Mouse (Mus musculus) C2C12 (cell line): ENCODE data around the gene Lamb3.

Source experiments
- CEBPB ChIP-seq: IDR thresholded peaks from one replicate; pipeline ENCODE4 v1.6.1; 2011; ENCODE audit warnings: low read depth, mild to moderate bottlenecking, control low read depth, moderate library complexity
- CTCF ChIP-seq: IDR thresholded peaks from one replicate; pipeline ENCODE4 v1.5.1; 2011; ENCODE audit not compliant: control insufficient read depth, insufficient read depth, insufficient read length
- FOSL1 ChIP-seq: IDR thresholded peaks from one replicate; pipeline ENCODE4 v1.8.0; 2011; ENCODE audit warnings: mild to moderate bottlenecking, low read length; ENCODE audit not compliant: poor library complexity, insufficient read depth, severe bottlenecking
- MAX ChIP-seq: IDR thresholded peaks from one replicate; pipeline ENCODE4 v1.6.1; 2011; ENCODE audit warnings: mild to moderate bottlenecking, control low read depth
- MYOG ChIP-seq: IDR thresholded peaks from one replicate; pipeline ENCODE4 v1.6.1; 2011; ENCODE audit not compliant: control insufficient read depth, insufficient read length; ENCODE audit errors: extremely low read depth
- USF1 ChIP-seq: IDR thresholded peaks from one replicate; pipeline ENCODE4 v1.6.1; 2011; ENCODE audit warnings: low read depth, mild to moderate bottlenecking, control low read depth, moderate library complexity

DNA sequence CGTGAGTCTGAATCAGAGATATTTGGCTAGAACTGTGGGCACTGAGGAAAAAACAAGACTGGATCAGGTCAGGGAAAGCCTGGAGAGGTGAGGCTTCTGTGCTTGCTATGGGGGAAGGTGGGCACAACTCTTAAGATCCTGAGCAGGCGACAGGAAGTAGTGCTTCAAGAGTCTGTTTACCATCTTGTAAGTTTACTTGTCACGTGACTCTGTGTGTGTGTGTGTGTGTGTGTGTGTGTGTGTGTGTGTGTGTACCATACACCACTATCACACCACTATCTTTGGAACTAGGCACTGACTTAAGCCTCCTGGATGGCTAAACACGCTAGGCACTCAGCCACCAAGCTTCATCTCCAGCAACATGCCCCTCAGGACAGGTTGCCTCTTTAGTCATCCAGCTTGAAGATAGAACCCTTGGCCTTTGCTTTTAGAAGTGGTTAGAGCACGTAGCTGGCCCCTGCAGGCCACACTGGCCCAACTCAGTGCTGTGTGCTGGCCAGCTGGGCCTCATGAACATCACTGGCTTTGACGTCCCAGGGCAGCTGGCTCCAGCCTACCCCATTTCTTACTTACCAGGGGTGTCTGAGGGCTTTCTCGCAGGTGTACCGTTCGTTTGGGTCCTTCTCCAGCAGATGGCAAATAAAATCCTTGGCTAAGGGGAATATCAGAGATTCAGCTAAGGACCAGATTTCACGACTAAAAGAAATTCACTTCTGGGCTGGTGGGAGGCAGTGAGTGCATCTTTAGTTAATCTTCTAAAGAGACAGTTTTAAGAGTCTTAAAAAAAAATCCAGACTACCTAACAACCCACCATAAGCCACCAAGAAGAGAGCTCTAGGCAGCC lies 142.4 kb downstream of the Lamb3 start:
- TF ChIP-seq CTCF (no peak), MYOG (no peak), CEBPB (no peak), USF1 (no peak), MAX (no peak), FOSL1 (no peak)
